Mouse (Mus musculus) MEL (cell line): ENCODE results near the gene Chd5.

Source experiments
- CHD1 ChIP-seq: IDR thresholded peaks from 2 replicates; pipeline ENCODE4 v1.6.1; 2012; ENCODE audit warnings: low read depth, mild to moderate bottlenecking, inconsistent platforms, low read length, improper control_type of control experiment
- CHD2 ChIP-seq: IDR thresholded peaks from 2 replicates; pipeline ENCODE4 v1.6.1; 2011; ENCODE audit warnings: low read length, improper control_type of control experiment
- CTCF ChIP-seq, 3 experiments: IDR thresholded peaks in 2 of 3; conservative IDR thresholded peaks in 1 of 3; 2 replicates each; pipeline ENCODE4 v1.5.1; 2011 to 2012; ENCODE audit warnings: low read length in 3 of 3, low read depth in 2 of 3, mild to moderate bottlenecking in 2 of 3, improper control_type of control experiment in 1 of 3, inconsistent platforms in 1 of 3, mixed read lengths in 1 of 3, moderate library complexity in 1 of 3; ENCODE audit not compliant: control insufficient read depth in 1 of 3, insufficient read depth in 1 of 3, poor library complexity in 1 of 3, severe bottlenecking in 1 of 3
- MAFK ChIP-seq: IDR thresholded peaks from 2 replicates; pipeline ENCODE4 v1.6.1; 2011; ENCODE audit warnings: low read depth, mild to moderate bottlenecking, low read length, improper control_type of control experiment, borderline replicate concordance
- MAX ChIP-seq: IDR thresholded peaks from 2 replicates; pipeline ENCODE4 v1.6.1; 2011; ENCODE audit warnings: low read length, improper control_type of control experiment
- MAZ ChIP-seq: IDR thresholded peaks from 2 replicates; pipeline ENCODE4 v1.6.1; 2012; ENCODE audit warnings: low read depth, mild to moderate bottlenecking, inconsistent platforms, low read length, improper control_type of control experiment
- MEF2A ChIP-seq: IDR thresholded peaks from 2 replicates; pipeline ENCODE4 v1.6.1; 2014; ENCODE audit warnings: low read depth, mild to moderate bottlenecking, inconsistent platforms, low read length, improper control_type of control experiment; ENCODE audit not compliant: poor library complexity, insufficient replicate concordance, severe bottlenecking; ENCODE audit errors: extremely low read depth
- MXI1 ChIP-seq: IDR thresholded peaks from 2 replicates; pipeline ENCODE4 v1.6.1; 2011; ENCODE audit warnings: mild to moderate bottlenecking, low read depth, low read length, improper control_type of control experiment
- POLR2A ChIP-seq, 2 experiments: IDR thresholded peaks; 2 replicates each; pipeline ENCODE4 v1.6.1; 2011 to 2012; ENCODE audit warnings: low read length in 2 of 2, mild to moderate bottlenecking in 2 of 2, control low read depth in 1 of 2, improper control_type of control experiment in 1 of 2, low read depth in 1 of 2, moderate library complexity in 1 of 2; ENCODE audit not compliant: control insufficient read depth in 1 of 2, insufficient read depth in 1 of 2, poor library complexity in 1 of 2
- POLR2AphosphoS5 ChIP-seq: IDR thresholded peaks from 2 replicates; pipeline ENCODE4 v1.6.1; 2012; ENCODE audit warnings: low read depth, borderline replicate concordance, mild to moderate bottlenecking, inconsistent platforms, low read length, moderate library complexity, mixed read lengths
- RCOR1 ChIP-seq: IDR thresholded peaks from 2 replicates; pipeline ENCODE4 v1.6.1; 2012; ENCODE audit warnings: low read depth, mild to moderate bottlenecking, inconsistent platforms, low read length, improper control_type of control experiment
- USF1 ChIP-seq: IDR thresholded peaks from 2 replicates; pipeline ENCODE4 v1.6.1; 2014; ENCODE audit warnings: low read depth, mild to moderate bottlenecking, inconsistent platforms, low read length, improper control_type of control experiment, moderate library complexity
- ZNF384 ChIP-seq: IDR thresholded peaks from 2 replicates; pipeline ENCODE4 v1.6.1; 2012; ENCODE audit warnings: low read depth, mild to moderate bottlenecking, inconsistent platforms, low read length, improper control_type of control experiment

GRCm38 (mm10) chr4:152304685-152305084, 33.8 kb upstream of the Chd5 start:
- no peak for TF ChIP-seq CHD1
- TF ChIP-seq CTCF (IDR thresholded peaks at IDR 0.05 in 2 of 3, conservative IDR thresholded peaks at IDR 0.05 in 1 of 3; ENCODE audit: control insufficient read depth in 1 of 3, insufficient read depth in 1 of 3, low read depth in 2 of 3, low read length in 3 of 3, poor library complexity in 1 of 3, severe bottlenecking in 1 of 3): no peak
- no peak for TF ChIP-seq MAZ
- no peak for TF ChIP-seq RCOR1
- no peak for TF ChIP-seq ZNF384
- no peak for TF ChIP-seq CHD2
- no peak for TF ChIP-seq MAFK
- TF ChIP-seq POLR2A (IDR thresholded peaks at IDR 0.05; ENCODE audit: control insufficient read depth in 1 of 2, insufficient read depth in 1 of 2, low read depth in 1 of 2, low read length in 2 of 2, poor library complexity in 1 of 2): no peak
- TF ChIP-seq POLR2AphosphoS5: no peak
- no peak for TF ChIP-seq MXI1
- no peak for TF ChIP-seq MEF2A
- TF ChIP-seq MAX: no peak
- no peak for TF ChIP-seq USF1
